8 mouse cellular contexts compared by ENCODE assay signal in the genomic region with DNA sequence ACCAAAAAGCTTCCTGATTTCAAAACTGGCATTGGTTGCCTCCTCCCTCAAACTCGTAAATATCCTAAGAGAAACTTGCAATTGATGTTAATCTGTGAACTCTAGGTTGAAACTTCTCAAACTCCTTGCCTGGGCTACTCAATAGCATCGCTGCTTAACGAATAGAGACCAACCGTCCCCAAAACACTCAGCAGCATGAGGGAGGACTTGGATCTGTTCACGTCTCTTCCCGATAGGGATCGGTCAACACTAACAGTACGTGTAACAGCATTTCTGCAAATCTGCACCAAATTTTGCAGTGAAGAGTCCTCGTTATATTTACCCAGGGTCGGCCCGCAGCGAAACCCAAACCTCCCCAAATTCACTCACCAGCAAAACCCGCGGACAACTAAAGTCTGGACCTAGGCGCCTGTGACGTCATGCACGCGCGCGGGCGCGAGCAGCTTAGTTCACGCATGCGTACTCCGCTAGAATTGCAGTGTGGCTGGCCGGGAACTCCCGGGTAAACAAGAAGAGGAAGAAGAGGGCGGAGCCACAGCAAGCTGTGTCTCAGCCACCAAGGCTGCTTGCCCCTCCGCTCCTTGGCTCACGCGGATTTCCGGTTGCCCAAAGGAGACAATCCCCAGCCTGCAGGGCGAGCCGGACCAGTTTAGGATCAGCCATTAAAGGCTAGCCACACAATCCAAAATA. TPM values are rescaled to one million over a fixed set of nuclear protein-coding genes. Genes with fewer than 3 reads are reported as not detected.
DNase-seq lines count a peak whose midpoint lies in the region; ATAC-seq and TF ChIP-seq lines count a peak whose summit lies in the region.

A gene (minus strand): TSS at position 441 of the 690 bp plus-strand sequence.

- peak within 1 kb of the TSS; percentile 63 for H3K4me2 ChIP-seq in embryonic facial prominence, embryonic 13.5 days
- H3K4me2 ChIP-seq in limb, embryonic 12.5 days = peak within 1 kb of the TSS; percentile 58
- peak within 1 kb of the TSS; percentile 71 for H3K4me2 ChIP-seq in midbrain, embryonic 15.5 days

- no peaks in the 10 kb centered on the region for H3K27me3 ChIP-seq in embryonic facial prominence, embryonic 13.5 days
- no peaks in the 10 kb centered on the region for H3K27me3 ChIP-seq in kidney, adult 2 months (replicated peaks; ENCODE audit: control insufficient read depth, insufficient read depth, low read length)
- H3K27me3 ChIP-seq in limb, embryonic 12.5 days = no peaks in the 10 kb centered on the region
- H3K27me3 ChIP-seq in midbrain, embryonic 15.5 days (replicated peaks) = no peaks in the 10 kb centered on the region
- no peaks in the 10 kb centered on the region for H3K27me3 ChIP-seq in spleen, adult 2 months (ENCODE audit: control insufficient read depth, insufficient read depth, low read length)

- H3K4me1 ChIP-seq in embryonic facial prominence, embryonic 13.5 days = peaks cover 6% of the 10 kb centered on the region
- no peaks in the 10 kb centered on the region for H3K4me1 ChIP-seq in kidney, adult 2 months (ENCODE audit: control insufficient read depth, insufficient read depth, low read length)
- H3K4me1 ChIP-seq in limb, embryonic 12.5 days (replicated peaks) = peaks cover 7% of the 10 kb centered on the region
- H3K4me1 ChIP-seq in midbrain, embryonic 15.5 days = peaks cover 12% of the 10 kb centered on the region
- H3K4me1 ChIP-seq in spleen, adult 2 months (ENCODE audit: control insufficient read depth, insufficient read depth, insufficient read length) = no peaks in the 10 kb centered on the region; the same call in 1 of the 2 replicates

- peak; percentile 95 for DNase-seq in 3134 (ENCODE audit: extremely low read depth, insufficient read length, low spot score)
- peak; percentile 95 to 96 for DNase-seq in adrenal gland, postnatal 36 days
- DNase-seq in heart, adult 18-20 months = peak; percentile 97 to 98
- peak; percentile 98 for DNase-seq in kidney, adult 2 months
- peak; percentile 94 for DNase-seq in spleen, adult 2 months (ENCODE audit: low read depth in 1 of 2, low spot score in 2 of 2)

- WGBS in embryonic facial prominence, embryonic 13.5 days = under 1% methylated on average over 34 of the region's 34 CpGs
- under 1% methylated on average over 34 of the region's 34 CpGs for WGBS in kidney, adult 2 months
- under 1% methylated on average over 34 of the region's 34 CpGs for WGBS in limb, embryonic 12.5 days
- WGBS in midbrain, embryonic 15.5 days = 1% methylated on average over 34 of the region's 34 CpGs
- WGBS in spleen, adult 2 months = under 1% methylated on average over 34 of the region's 34 CpGs

- H3K27ac ChIP-seq in embryonic facial prominence, embryonic 13.5 days = peak within 1 kb of the TSS; percentile 88
- peak within 1 kb of the TSS; percentile 73 for H3K27ac ChIP-seq in kidney, adult 2 months (ENCODE audit: insufficient read depth, low read depth, low read length)
- H3K27ac ChIP-seq in limb, embryonic 12.5 days = peak within 1 kb of the TSS; percentile 88
- peak within 1 kb of the TSS; percentile 88 for H3K27ac ChIP-seq in midbrain, embryonic 15.5 days
- peak within 1 kb of the TSS; percentile 77 for H3K27ac ChIP-seq in spleen, adult 2 months (ENCODE audit: insufficient read depth, low read length)

- peak within 1 kb of the TSS; percentile 64 for H3K4me3 ChIP-seq in embryonic facial prominence, embryonic 13.5 days
- H3K4me3 ChIP-seq in kidney, adult 2 months (ENCODE audit: insufficient read depth, low read depth, low read length) = peak within 1 kb of the TSS; percentile 68
- peak within 1 kb of the TSS; percentile 58 for H3K4me3 ChIP-seq in limb, embryonic 12.5 days (replicated peaks)
- H3K4me3 ChIP-seq in midbrain, embryonic 15.5 days = peak within 1 kb of the TSS; percentile 63
- peak within 1 kb of the TSS; percentile 62 for H3K4me3 ChIP-seq in spleen, adult 2 months (ENCODE audit: extremely low read depth, insufficient read depth, insufficient read length)

- no peaks in the 10 kb centered on the region for H3K9me3 ChIP-seq in embryonic facial prominence, embryonic 13.5 days
- no peaks in the 10 kb centered on the region for H3K9me3 ChIP-seq in limb, embryonic 12.5 days
- H3K9me3 ChIP-seq in midbrain, embryonic 15.5 days = no peaks in the 10 kb centered on the region

- peak; percentile 99 for ATAC-seq in embryonic facial prominence, embryonic 13.5 days (ENCODE audit: insufficient number of reproducible peaks, insufficient read depth, low FRiP score, low TSS enrichment, low read depth)
- peak; percentile 99 for ATAC-seq in limb, embryonic 12.5 days (ENCODE audit: insufficient number of reproducible peaks, insufficient read depth, low FRiP score, low TSS enrichment, low read depth)
- peak; percentile 100 for ATAC-seq in midbrain, embryonic 15.5 days (replicated peaks)

- H3K9ac ChIP-seq in embryonic facial prominence, embryonic 13.5 days = peak within 1 kb of the TSS; percentile 80
- peak within 1 kb of the TSS; percentile 66 for H3K9ac ChIP-seq in limb, embryonic 12.5 days (replicated peaks)
- peak within 1 kb of the TSS; percentile 70 for H3K9ac ChIP-seq in midbrain, embryonic 15.5 days

- H3K36me3 ChIP-seq in embryonic facial prominence, embryonic 13.5 days = peaks cover 6% of the 10 kb centered on the region; the same call in 1 of the 2 replicates
- H3K36me3 ChIP-seq in kidney, adult 2 months (ENCODE audit: control insufficient read depth, insufficient read depth, low read length) = no peaks in the 10 kb centered on the region
- H3K36me3 ChIP-seq in limb, embryonic 12.5 days = peaks cover 14% of the 10 kb centered on the region; the same call in 1 of the 2 replicates
- no peaks in the 10 kb centered on the region for H3K36me3 ChIP-seq in midbrain, embryonic 15.5 days (replicated peaks)
- no peaks in the 10 kb centered on the region; the same call in none of the 2 replicates for H3K36me3 ChIP-seq in spleen, adult 2 months (ENCODE audit: control insufficient read depth, insufficient read depth, low read length)

- no peak for TF ChIP-seq CTCF in kidney, adult 2 months (conservative IDR thresholded peaks at IDR 0.05; ENCODE audit: insufficient read depth, insufficient read length, low read depth, low read length)
- TF ChIP-seq CTCF in spleen, adult 2 months (IDR thresholded peaks at IDR 0.05; ENCODE audit: extremely low read depth, insufficient read depth, insufficient read length, insufficient replicate concordance) = no peak

- peak; percentile 77 for TF ChIP-seq POLR2A in kidney, adult 2 months (IDR thresholded peaks at IDR 0.05; ENCODE audit: low read depth, low read length)
- TF ChIP-seq POLR2A in spleen, adult 2 months (IDR thresholded peaks at IDR 0.05; ENCODE audit: low read depth, low read length) = peak; percentile 76

RNA-seq across cellular contexts. Expression of the gene that starts here (rescaled TPM):
- total RNA-seq in adrenal gland, postnatal 36 days (2021) = 10 to 100 TPM in 1 of 2 experiments, 1 to 10 TPM in 1; 9.4 to 11.0 TPM
- 32.7 and 35.0 TPM in 2 replicates for polyA plus RNA-seq in embryonic facial prominence, embryonic 13.5 days (2015; fragmentation: Nextera tagmentation; extraction: Ambion mirVana)
- 1 to 10 TPM; 8.4 to 8.6 TPM for total RNA-seq in heart, adult 18-20 months (2021)
- polyA plus RNA-seq in kidney, adult 2 months (2012; rRNA removed) = 4.1 and 4.8 TPM in 2 replicates
- polyA plus RNA-seq in limb, embryonic 12.5 days (2016; fragmentation: Nextera tagmentation; extraction: Ambion mirVana) = 33.3 and 40.2 TPM in 2 replicates
- 27.3 and 28.8 TPM in 2 replicates for polyA plus RNA-seq in midbrain, embryonic 15.5 days (2015; fragmentation: Nextera tagmentation; extraction: Ambion mirVana)
- 3.2 and 4.0 TPM in 2 replicates for polyA plus RNA-seq in spleen, adult 2 months (2012; rRNA removed)

Comparison
In these comparisons a context has a peak if more than half of its experiments do, and no peak if none do; other contexts are left out.
1. Peak in every context shown above with its lines: DNase-seq, ATAC-seq, H3K4me3 ChIP-seq and H3K27ac ChIP-seq.